Mouse (Mus musculus) bone marrow macrophage, adult 2 months (primary cell): ENCODE measurements around the gene Sec11a.

ENCODE experiments used
- CTCF ChIP-seq: IDR thresholded peaks from 2 replicates; pipeline ENCODE4 v1.5.1; 2012; ENCODE audit warnings: low read depth, mild to moderate bottlenecking, low read length, moderate library complexity
- POLR2A ChIP-seq: IDR thresholded peaks from 2 replicates; pipeline ENCODE4 v1.6.1; 2012; ENCODE audit warnings: mild to moderate bottlenecking, low read depth, low read length, borderline replicate concordance

DNA sequence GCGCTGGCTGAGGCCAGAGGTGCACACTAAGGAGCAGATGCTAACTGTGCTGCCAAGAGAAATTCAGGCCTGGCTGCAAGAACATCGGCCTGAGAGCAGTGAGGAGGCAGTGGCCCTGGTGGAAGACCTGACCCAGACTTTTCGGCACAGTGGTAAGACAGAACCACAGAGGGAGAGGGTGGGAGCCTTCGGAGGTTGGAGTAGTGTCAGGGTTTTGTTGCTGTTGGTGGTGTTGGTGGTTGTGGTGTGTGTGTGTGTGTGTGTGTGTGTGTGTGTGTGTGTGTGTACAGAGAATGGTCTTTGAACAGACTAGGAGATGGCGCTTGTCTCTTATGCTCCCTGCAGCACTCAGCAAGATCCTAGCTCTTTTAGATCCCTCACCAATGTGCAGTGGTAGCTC lies 84.1 kb downstream of the Sec11a start:
- TF ChIP-seq POLR2A: no peak
- no peak for TF ChIP-seq CTCF
